Mouse (Mus musculus): Measurements from ENCODE around the gene Slc12a3. TPM values are rescaled to one million over a fixed set of nuclear protein-coding genes. Genes with fewer than 3 reads are reported as not detected.

Gene Slc12a3
- polyA plus RNA-seq (2015; fragmentation: Nextera tagmentation; extraction: Ambion mirVana), result 0.12 and 0.17 TPM in 2 replicates

GRCm38 (mm10) chr8:94328932-94329728, at the start of gene Slc12a3:
TSS of gene Slc12a3 (plus strand) at chr8:94329201.

DNA sequence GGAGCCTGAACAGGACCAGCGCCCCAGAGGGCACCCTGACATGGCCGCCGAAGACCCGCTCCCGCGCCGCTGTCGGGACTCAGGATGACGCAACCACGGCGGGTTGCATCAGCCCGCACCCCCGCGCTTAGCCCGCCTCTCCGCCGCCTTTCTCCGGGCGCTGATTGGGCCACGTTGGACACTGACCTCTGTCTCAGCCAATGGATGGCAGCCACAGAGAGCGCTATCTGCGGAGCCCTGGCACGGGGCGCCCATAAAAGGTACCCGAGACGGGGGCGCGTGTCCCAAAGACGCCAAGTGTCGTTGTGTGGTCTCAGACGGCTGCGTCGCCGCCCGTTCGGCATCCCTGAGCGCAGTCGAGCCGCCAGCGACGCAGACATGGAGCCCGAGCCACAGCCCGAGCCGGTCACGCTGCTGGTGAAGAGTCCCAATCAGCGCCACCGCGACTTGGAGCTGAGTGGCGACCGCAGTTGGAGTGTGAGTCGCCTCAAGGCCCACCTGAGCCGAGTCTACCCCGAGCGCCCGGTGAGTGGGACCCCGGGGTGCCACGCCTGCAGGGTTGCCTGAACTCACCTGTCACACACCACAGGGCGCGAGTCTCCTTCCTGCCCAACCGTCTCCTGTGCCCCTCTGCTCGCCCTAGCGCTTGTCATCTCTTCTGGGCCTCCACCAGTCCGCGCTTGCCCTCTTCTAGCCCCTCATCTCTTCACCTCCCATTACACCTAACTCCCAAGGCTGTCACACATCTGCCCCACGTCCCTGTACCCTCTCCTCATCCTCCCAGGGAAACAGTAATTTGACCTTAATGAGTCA, 57.4 kb downstream of the Slc12a3 start, which contains the start of gene Herpud1:
Gene Herpud1, plus strand, starts transcription at position 225 of the 813 bp plus-strand sequence.

MicroRNAs within 50 kb of the gene (microRNA counts, 519-probe panel; counts per million panel counts)
- 5,318 counts per million, percentile 67 among the panel's probes with 10 or more counts for microRNA mmu-miR-138

Small RNAs within 50 kb of the gene (microRNA-seq; reads per million reads assigned to microRNA genes)
- gene Mir138-2, result 1,372 reads per million, percentile 78 among the genes with 10 or more reads in this experiment

Other genes with a start within 250 kb of the Slc12a3 start
- gene Bbs2, start 230.3 kb upstream of the Slc12a3 start, polyA plus RNA-seq (2015; fragmentation: Nextera tagmentation; extraction: Ambion mirVana), result 13.0 and 16.5 TPM in 2 replicates
- gene Mt4, start 192.0 kb upstream of the Slc12a3 start, polyA plus RNA-seq (2015; fragmentation: Nextera tagmentation; extraction: Ambion mirVana), result not detected in 2 replicates
- gene Mt3, start 176.6 kb upstream of the Slc12a3 start, polyA plus RNA-seq (2015; fragmentation: Nextera tagmentation; extraction: Ambion mirVana), result 623 and 627 TPM in 2 replicates
- gene Mt2, start 156.5 kb upstream of the Slc12a3 start, polyA plus RNA-seq (2015; fragmentation: Nextera tagmentation; extraction: Ambion mirVana), result 227 and 238 TPM in 2 replicates
- gene Mt1, start 150.1 kb upstream of the Slc12a3 start, polyA plus RNA-seq (2015; fragmentation: Nextera tagmentation; extraction: Ambion mirVana), result 869 and 1,015 TPM in 2 replicates
- gene Nup93, start 114.6 kb upstream of the Slc12a3 start, polyA plus RNA-seq (2015; fragmentation: Nextera tagmentation; extraction: Ambion mirVana), result 34.2 and 36.5 TPM in 2 replicates
- 66.4 and 66.9 TPM in 2 replicates for gene Herpud1, start 57.2 kb downstream of the Slc12a3 start, polyA plus RNA-seq (2015; fragmentation: Nextera tagmentation; extraction: Ambion mirVana)
- gene Nlrc5, start 105.2 kb downstream of the Slc12a3 start, polyA plus RNA-seq (2015; fragmentation: Nextera tagmentation; extraction: Ambion mirVana), result 0.46 and 0.75 TPM in 2 replicates
- 69.4 and 70.9 TPM in 2 replicates for gene Cpne2, start 203.8 kb downstream of the Slc12a3 start, polyA plus RNA-seq (2015; fragmentation: Nextera tagmentation; extraction: Ambion mirVana)

Data from neural tube, postnatal 0 days (tissue).